Mouse (Mus musculus): ENCODE measurements around the gene Olfr541. TPM values are rescaled to one million over a fixed set of nuclear protein-coding genes. Genes with fewer than 3 reads are reported as not detected.
"Not testable (repeated sequence)": the region's sequence is repeated elsewhere in the genome, so short reads cannot be mapped to it uniquely, and the experiment has no call there.

Olfr541 gene
- not detected in 2 replicates for polyA plus RNA-seq (2016; fragmentation: Nextera tagmentation; extraction: Ambion mirVana)

GRCm38 (mm10) chr7:140696967-140697366, at the start of gene Olfr541:
Olfr541 (plus strand) TSS chr7:140697267.
- H3K36me3 ChIP-seq: no peaks in the 10 kb centered on the region
- no peak within 1 kb of the TSS for H3K27ac ChIP-seq
- no peaks in the 10 kb centered on the region for H3K4me1 ChIP-seq (replicated peaks)
- H3K9me3 ChIP-seq: no peaks in the 10 kb centered on the region
- H3K27me3 ChIP-seq: no peaks in the 10 kb centered on the region
- no peak within 1 kb of the TSS for H3K4me2 ChIP-seq
- no peak for ATAC-seq (ENCODE audit: insufficient number of reproducible peaks, insufficient read depth, low FRiP score, low TSS enrichment, low read depth)
- H3K4me3 ChIP-seq (replicated peaks): no peak within 1 kb of the TSS
- H3K9ac ChIP-seq (replicated peaks): no peak within 1 kb of the TSS

GRCm38 (mm10) chr7:140659630-140660029, 37.4 kb upstream of the Olfr541 start, which contains the start of gene Olfr539:
Olfr539 (plus strand) TSS chr7:140659930.
- ATAC-seq (ENCODE audit: insufficient number of reproducible peaks, insufficient read depth, low FRiP score, low TSS enrichment, low read depth): no peak
- H3K9ac ChIP-seq (replicated peaks): no peak within 1 kb of the TSS
- H3K9me3 ChIP-seq: no peaks in the 10 kb centered on the region
- no peaks in the 10 kb centered on the region for H3K27me3 ChIP-seq
- WGBS: 77% methylated on average over 4 of the region's 4 CpGs
- H3K4me2 ChIP-seq: no peak within 1 kb of the TSS
- no peaks in the 10 kb centered on the region for H3K4me1 ChIP-seq (replicated peaks)
- no peaks in the 10 kb centered on the region for H3K36me3 ChIP-seq
- no peak within 1 kb of the TSS for H3K4me3 ChIP-seq (replicated peaks)
- no peak within 1 kb of the TSS for H3K27ac ChIP-seq

GRCm38 (mm10) chr7:140670693-140671092, 26.4 kb upstream of the Olfr541 start:
- not testable (repeated sequence) for H3K4me1 ChIP-seq (replicated peaks); ATAC-seq (ENCODE audit: insufficient number of reproducible peaks, insufficient read depth, low FRiP score, low TSS enrichment, low read depth); H3K4me3 ChIP-seq (replicated peaks); H3K27ac ChIP-seq; H3K27me3 ChIP-seq; H3K9me3 ChIP-seq; H3K4me2 ChIP-seq; H3K9ac ChIP-seq (replicated peaks); H3K36me3 ChIP-seq
- WGBS: 90% methylated on average over 3 of the region's 3 CpGs

- Histone ChIP-seq H3K27ac (no peak overlapping the region), H3K9ac (replicated peaks) (no peak overlapping the region), H3K27me3 (no peaks in the 10 kb centered on the region), H3K4me3 (replicated peaks) (no peak overlapping the region), H3K4me2 (peak overlapping the region; percentile 19), H3K4me1 (replicated peaks) (peaks cover 6% of the 10 kb centered on the region), H3K36me3 (no peaks in the 10 kb centered on the region), H3K9me3 (peaks cover 11% of the 10 kb centered on the region)
- under 1% methylated on average over 6 of the region's 6 CpGs for WGBS
- no peak for ATAC-seq (ENCODE audit: insufficient number of reproducible peaks, insufficient read depth, low FRiP score, low TSS enrichment, low read depth)
Observed at GRCm38 (mm10) chr7:140675863-140676262, 21.2 kb upstream of the Olfr541 start.

- H3K27ac ChIP-seq; H3K4me2 ChIP-seq; H3K4me1 ChIP-seq (replicated peaks); H3K9me3 ChIP-seq; H3K4me3 ChIP-seq (replicated peaks); H3K36me3 ChIP-seq; H3K27me3 ChIP-seq; H3K9ac ChIP-seq (replicated peaks); ATAC-seq (ENCODE audit: insufficient number of reproducible peaks, insufficient read depth, low FRiP score, low TSS enrichment, low read depth): not testable (repeated sequence)
- WGBS: 68% methylated on average over 4 of the region's 4 CpGs
Observed at GRCm38 (mm10) chr7:140679591-140679990, 17.5 kb upstream of the Olfr541 start.

GRCm38 (mm10) chr7:140681651-140682050, 15.4 kb upstream of the Olfr541 start, which contains the start of gene Olfr45:
Olfr45 (plus strand) TSS chr7:140681951.
- H3K36me3 ChIP-seq: no peaks in the 10 kb centered on the region
- ATAC-seq (ENCODE audit: insufficient number of reproducible peaks, insufficient read depth, low FRiP score, low TSS enrichment, low read depth): no peak
- no peak within 1 kb of the TSS for H3K9ac ChIP-seq (replicated peaks)
- no peak within 1 kb of the TSS for H3K4me3 ChIP-seq (replicated peaks)
- 88% methylated on average over 1 of the region's 1 CpGs for WGBS
- H3K27me3 ChIP-seq: no peaks in the 10 kb centered on the region
- H3K4me1 ChIP-seq (replicated peaks): no peaks in the 10 kb centered on the region
- peaks cover 5% of the 10 kb centered on the region; the same call in 1 of the 2 replicates for H3K9me3 ChIP-seq
- no peak within 1 kb of the TSS for H3K27ac ChIP-seq
- H3K4me2 ChIP-seq: no peak within 1 kb of the TSS

GRCm38 (mm10) chr7:140706348-140706747, 9.3 kb downstream of the Olfr541 start:
- no peak overlapping the region for H3K4me2 ChIP-seq

GRCm38 (mm10) chr7:140707536-140708284, 10.6 kb downstream of the Olfr541 start:
- Histone ChIP-seq H3K9ac (replicated peaks) (no peak overlapping the region), H3K4me2 (no peak overlapping the region), H3K27me3 (no peaks in the 10 kb centered on the region), H3K36me3 (no peaks in the 10 kb centered on the region), H3K27ac (no peak overlapping the region), H3K4me1 (replicated peaks) (no peaks in the 10 kb centered on the region), H3K9me3 (no peaks in the 10 kb centered on the region), H3K4me3 (replicated peaks) (no peak overlapping the region)
- WGBS: 85% methylated on average over 6 of the region's 6 CpGs
- no peak for ATAC-seq (ENCODE audit: insufficient number of reproducible peaks, insufficient read depth, low FRiP score, low TSS enrichment, low read depth)

More at GRCm38 (mm10) chr7:140706348-140706747, 9.3 kb downstream of the Olfr541 start:
- Histone ChIP-seq H3K36me3 (no peaks in the 10 kb centered on the region), H3K27me3 (no peaks in the 10 kb centered on the region), H3K9ac (replicated peaks) (no peak overlapping the region), H3K27ac (no peak overlapping the region), H3K4me1 (replicated peaks) (no peaks in the 10 kb centered on the region), H3K4me3 (replicated peaks) (no peak overlapping the region), H3K9me3 (no peaks in the 10 kb centered on the region)
- 78% methylated on average over 2 of the region's 2 CpGs for WGBS
- no peak for ATAC-seq (ENCODE audit: insufficient number of reproducible peaks, insufficient read depth, low FRiP score, low TSS enrichment, low read depth)

- Histone ChIP-seq H3K4me1 (replicated peaks) (no peaks in the 10 kb centered on the region), H3K27ac (no peak overlapping the region), H3K4me3 (replicated peaks) (no peak overlapping the region), H3K9me3 (no peaks in the 10 kb centered on the region), H3K27me3 (no peaks in the 10 kb centered on the region), H3K9ac (replicated peaks) (no peak overlapping the region), H3K4me2 (no peak overlapping the region), H3K36me3 (no peaks in the 10 kb centered on the region)
- no peak for ATAC-seq (ENCODE audit: insufficient number of reproducible peaks, insufficient read depth, low FRiP score, low TSS enrichment, low read depth)
- 81% methylated on average over 7 of the region's 7 CpGs for WGBS
Observed at GRCm38 (mm10) chr7:140717155-140718055, 20.3 kb downstream of the Olfr541 start.

- no peak overlapping the region for H3K27ac ChIP-seq
- H3K9me3 ChIP-seq: no peaks in the 10 kb centered on the region
- H3K36me3 ChIP-seq: no peaks in the 10 kb centered on the region
- H3K9ac ChIP-seq (replicated peaks): no peak overlapping the region
- 76% methylated on average over 6 of the region's 6 CpGs for WGBS
- no peak for ATAC-seq (ENCODE audit: insufficient number of reproducible peaks, insufficient read depth, low FRiP score, low TSS enrichment, low read depth)
- no peak overlapping the region for H3K4me2 ChIP-seq
- H3K4me3 ChIP-seq (replicated peaks): no peak overlapping the region
- no peaks in the 10 kb centered on the region for H3K27me3 ChIP-seq
- no peaks in the 10 kb centered on the region for H3K4me1 ChIP-seq (replicated peaks)
Observed at GRCm38 (mm10) chr7:140721095-140721494, 24.0 kb downstream of the Olfr541 start.

- H3K9me3 ChIP-seq: no peaks in the 10 kb centered on the region
- H3K4me1 ChIP-seq (replicated peaks): no peaks in the 10 kb centered on the region
- no peak for ATAC-seq (ENCODE audit: insufficient number of reproducible peaks, insufficient read depth, low FRiP score, low TSS enrichment, low read depth)
- no peak overlapping the region for H3K27ac ChIP-seq
- no peaks in the 10 kb centered on the region for H3K27me3 ChIP-seq
- no peak overlapping the region for H3K4me3 ChIP-seq (replicated peaks)
- H3K9ac ChIP-seq (replicated peaks): no peak overlapping the region
- no peak overlapping the region for H3K4me2 ChIP-seq
- H3K36me3 ChIP-seq: no peaks in the 10 kb centered on the region
Observed at GRCm38 (mm10) chr7:140725558-140725957, 28.5 kb downstream of the Olfr541 start.

Data from limb, embryonic 12.5 days (tissue).